Mouse (Mus musculus) embryonic fibroblast, embryonic 13.5 days (primary cell): ENCODE results near the gene Hist2h2aa2.

Experiments used
- CTCF ChIP-seq: IDR thresholded peaks from 2 replicates; pipeline ENCODE4 v1.5.1; 2011; ENCODE audit warnings: mild to moderate bottlenecking, control low read depth, low read length, moderate library complexity, borderline replicate concordance; ENCODE audit not compliant: insufficient read depth
- POLR2A ChIP-seq: IDR thresholded peaks from 2 replicates; pipeline ENCODE4 v1.6.1; 2011; ENCODE audit warnings: low read depth, mild to moderate bottlenecking, control low read depth, low read length, moderate library complexity

- TF ChIP-seq CTCF (no peak), POLR2A (0 out of 2 replicates have a peak, but pooled peaks have one; percentile 24)
Measured at GRCm38 (mm10) chr3:96198181-96198580, 41.9 kb downstream of the Hist2h2aa2 start.
